Mouse (Mus musculus): ENCODE results near the gene Rab4b. TPM values are rescaled to one million over a fixed set of nuclear protein-coding genes. Genes with fewer than 3 reads are reported as not detected.

The Rab4b gene
- polyA plus RNA-seq, 1 experiment: 65.1 TPM

GRCm38 (mm10) chr7:27197136-27197535 lies 18.4 kb upstream of the Rab4b start:
- no peaks in the 10 kb centered on the region for H3K27me3 ChIP-seq (ENCODE audit: control insufficient read depth, insufficient read depth, low read length)
- peaks cover 10% of the 10 kb centered on the region for H3K4me1 ChIP-seq (ENCODE audit: control insufficient read depth, insufficient read depth, low read length)
- H3K27ac ChIP-seq (ENCODE audit: control insufficient read depth, insufficient read depth, low read depth, low read length): peak overlapping the region; percentile 75
- H3K4me3 ChIP-seq (ENCODE audit: control insufficient read depth, low read depth, low read length): no peak overlapping the region
- TF ChIP-seq CTCF (IDR thresholded peaks at IDR 0.05; ENCODE audit: control insufficient read depth, insufficient read depth, insufficient replicate concordance, low read depth, low read length) (no peak), POLR2A (IDR thresholded peaks at IDR 0.05; ENCODE audit: control insufficient read depth, low read depth, low read length) (no peak)
- peaks cover 6% of the 10 kb centered on the region for H3K36me3 ChIP-seq (ENCODE audit: control insufficient read depth, insufficient read depth, low read length)

GRCm38 (mm10) chr7:27195681-27196611 lies 17.2 kb upstream of the Rab4b start, which contains the start of the genes BC024978 and Snrpa:
TSS of gene BC024978 (plus strand) at chr7:27195781.
TSS of gene Snrpa (minus strand) at chr7:27196271.
- Histone ChIP-seq H3K27ac (ENCODE audit: control insufficient read depth, insufficient read depth, low read depth, low read length) (peak within 1 kb of the TSS; percentile 99), H3K27me3 (ENCODE audit: control insufficient read depth, insufficient read depth, low read length) (no peaks in the 10 kb centered on the region), H3K36me3 (ENCODE audit: control insufficient read depth, insufficient read depth, low read length) (peaks cover 6% of the 10 kb centered on the region), H3K4me3 (ENCODE audit: control insufficient read depth, low read depth, low read length) (peak within 1 kb of the TSS; percentile 100), H3K4me1 (ENCODE audit: control insufficient read depth, insufficient read depth, low read length) (peaks cover 11% of the 10 kb centered on the region)
- TF ChIP-seq POLR2A (IDR thresholded peaks at IDR 0.05; ENCODE audit: control insufficient read depth, low read depth, low read length) (peak; percentile 79), CTCF (IDR thresholded peaks at IDR 0.05; ENCODE audit: control insufficient read depth, insufficient read depth, insufficient replicate concordance, low read depth, low read length) (no peak)

- Histone ChIP-seq H3K27me3 (ENCODE audit: control insufficient read depth, insufficient read depth, low read length) (no peaks in the 10 kb centered on the region), H3K27ac (ENCODE audit: control insufficient read depth, insufficient read depth, low read depth, low read length) (no peak overlapping the region; the same call in 1 of the 2 replicates), H3K4me1 (ENCODE audit: control insufficient read depth, insufficient read depth, low read length) (peaks cover 11% of the 10 kb centered on the region), H3K36me3 (ENCODE audit: control insufficient read depth, insufficient read depth, low read length) (peaks cover 9% of the 10 kb centered on the region), H3K4me3 (ENCODE audit: control insufficient read depth, low read depth, low read length) (peak overlapping the region; percentile 35)
- TF ChIP-seq POLR2A (IDR thresholded peaks at IDR 0.05; ENCODE audit: control insufficient read depth, low read depth, low read length): no peak
- TF ChIP-seq CTCF (IDR thresholded peaks at IDR 0.05; ENCODE audit: control insufficient read depth, insufficient read depth, insufficient replicate concordance, low read depth, low read length): no peak
Measured at GRCm38 (mm10) chr7:27193731-27194130, 15.0 kb upstream of the Rab4b start.

GRCm38 (mm10) chr7:27192434-27192833 lies 13.7 kb upstream of the Rab4b start:
- peaks cover 11% of the 10 kb centered on the region for H3K36me3 ChIP-seq (ENCODE audit: control insufficient read depth, insufficient read depth, low read length)
- TF ChIP-seq CTCF (IDR thresholded peaks at IDR 0.05; ENCODE audit: control insufficient read depth, insufficient read depth, insufficient replicate concordance, low read depth, low read length) (no peak), POLR2A (IDR thresholded peaks at IDR 0.05; ENCODE audit: control insufficient read depth, low read depth, low read length) (no peak)
- H3K27me3 ChIP-seq (ENCODE audit: control insufficient read depth, insufficient read depth, low read length): no peaks in the 10 kb centered on the region
- peaks cover 9% of the 10 kb centered on the region for H3K4me1 ChIP-seq (ENCODE audit: control insufficient read depth, insufficient read depth, low read length)
- no peak overlapping the region for H3K27ac ChIP-seq (ENCODE audit: control insufficient read depth, insufficient read depth, low read depth, low read length)
- H3K4me3 ChIP-seq (ENCODE audit: control insufficient read depth, low read depth, low read length): peak overlapping the region; percentile 17

- H3K4me1 ChIP-seq (ENCODE audit: control insufficient read depth, insufficient read depth, low read length): peaks cover 3% of the 10 kb centered on the region
- no peaks in the 10 kb centered on the region for H3K27me3 ChIP-seq (ENCODE audit: control insufficient read depth, insufficient read depth, low read length)
- no peak overlapping the region for H3K4me3 ChIP-seq (ENCODE audit: control insufficient read depth, low read depth, low read length)
- H3K36me3 ChIP-seq (ENCODE audit: control insufficient read depth, insufficient read depth, low read length): peaks cover 9% of the 10 kb centered on the region; the same call in 1 of the 2 replicates
- H3K27ac ChIP-seq (ENCODE audit: control insufficient read depth, insufficient read depth, low read depth, low read length): no peak overlapping the region
- TF ChIP-seq POLR2A (IDR thresholded peaks at IDR 0.05; ENCODE audit: control insufficient read depth, low read depth, low read length) (no peak), CTCF (IDR thresholded peaks at IDR 0.05; ENCODE audit: control insufficient read depth, insufficient read depth, insufficient replicate concordance, low read depth, low read length) (peak; percentile 17; the same call in 1 of the 2 replicates)
Measured at GRCm38 (mm10) chr7:27189271-27189931, 10.7 kb upstream of the Rab4b start.

GRCm38 (mm10) chr7:27185986-27186385 lies 7.3 kb upstream of the Rab4b start:
- Histone ChIP-seq H3K36me3 (ENCODE audit: control insufficient read depth, insufficient read depth, low read length) (peaks cover 5% of the 10 kb centered on the region; the same call in 1 of the 2 replicates), H3K27ac (ENCODE audit: control insufficient read depth, insufficient read depth, low read depth, low read length) (no peak overlapping the region), H3K4me1 (ENCODE audit: control insufficient read depth, insufficient read depth, low read length) (no peaks in the 10 kb centered on the region; the same call in 1 of the 2 replicates), H3K4me3 (ENCODE audit: control insufficient read depth, low read depth, low read length) (no peak overlapping the region), H3K27me3 (ENCODE audit: control insufficient read depth, insufficient read depth, low read length) (no peaks in the 10 kb centered on the region)
- TF ChIP-seq POLR2A (IDR thresholded peaks at IDR 0.05; ENCODE audit: control insufficient read depth, low read depth, low read length) (no peak), CTCF (IDR thresholded peaks at IDR 0.05; ENCODE audit: control insufficient read depth, insufficient read depth, insufficient replicate concordance, low read depth, low read length) (no peak)

- H3K27me3 ChIP-seq (ENCODE audit: control insufficient read depth, insufficient read depth, low read length): no peaks in the 10 kb centered on the region
- H3K4me3 ChIP-seq (ENCODE audit: control insufficient read depth, low read depth, low read length): no peak overlapping the region
- peaks cover 4% of the 10 kb centered on the region for H3K4me1 ChIP-seq (ENCODE audit: control insufficient read depth, insufficient read depth, low read length)
- peaks cover 4% of the 10 kb centered on the region; the same call in 1 of the 2 replicates for H3K36me3 ChIP-seq (ENCODE audit: control insufficient read depth, insufficient read depth, low read length)
- H3K27ac ChIP-seq (ENCODE audit: control insufficient read depth, insufficient read depth, low read depth, low read length): no peak overlapping the region
- TF ChIP-seq CTCF (IDR thresholded peaks at IDR 0.05; ENCODE audit: control insufficient read depth, insufficient read depth, insufficient replicate concordance, low read depth, low read length): peak; percentile 75; the same call in 1 of the 2 replicates
- TF ChIP-seq POLR2A (IDR thresholded peaks at IDR 0.05; ENCODE audit: control insufficient read depth, low read depth, low read length): no peak
Measured at GRCm38 (mm10) chr7:27184964-27185363, 6.3 kb upstream of the Rab4b start.
